Comparison of ENCODE assay signal across 12 mouse cellular contexts in genomic region chr8:92044695-92045094, GRCm38 (mm10).
"Had no signal": no experiment of that assay in that cellular context is flagged by ENCODE, and none has a peak within 500 bp of the region (broad histone marks: within the 10 kb centered on the region; RNA-seq: fewer than 3 reads in every experiment).

No protein-coding gene starts in this region.

- DNase-seq: liver, embryonic 13.5 days; liver, postnatal 0 days; lung, adult 2 months; lung, postnatal 14 days; lung, postnatal 36 days; right cerebral cortex, postnatal 25 days; right cerebral cortex, postnatal 4 days; thymus, adult 2 months; thymus, postnatal 25 days had no signal

- ATAC-seq: liver, postnatal 0 days; lung, postnatal 0 days; midbrain, embryonic 13.5 days; midbrain, embryonic 15.5 days had no signal
